Mouse (Mus musculus): ENCODE results near the gene Dhx57. TPM values are rescaled to one million over a fixed set of nuclear protein-coding genes. Genes with fewer than 3 reads are reported as not detected.
"Not testable (repeated sequence)": the region's sequence is repeated elsewhere in the genome, so short reads cannot be mapped to it uniquely, and the experiment has no call there.

The Dhx57 gene
- polyA plus RNA-seq, 1 experiment from 2014 or later = 15.2 TPM

- WGBS = 91% methylated on average over 3 of the region's 3 CpGs
- no peak for TF ChIP-seq CTCF (IDR thresholded peaks at IDR 0.05; ENCODE audit: low read depth)
- Histone ChIP-seq H3K9me3 (ENCODE audit: low read depth, low read length) (no peaks in the 10 kb centered on the region), H3K36me3 (ENCODE audit: insufficient read depth) (peaks cover 33% of the 10 kb centered on the region), H3K9ac (no peak overlapping the region), H3K4me1 (ENCODE audit: insufficient read depth) (no peaks in the 10 kb centered on the region), H3K27ac (ENCODE audit: low read depth) (no peak overlapping the region), H3K27me3 (ENCODE audit: insufficient read depth, low read length) (no peaks in the 10 kb centered on the region), H3K4me3 (ENCODE audit: low read depth, low read length) (no peak overlapping the region), H3K4me2 (no peak overlapping the region)
- no peak for DNase-seq
- ATAC-seq (ENCODE audit: insufficient read depth) = no peak
Observed at GRCm38 (mm10) chr17:80236805-80237204, 53.5 kb downstream of the Dhx57 start.

- ATAC-seq (ENCODE audit: insufficient read depth) = no peak
- Histone ChIP-seq H3K4me2 (no peak overlapping the region), H3K27ac (ENCODE audit: low read depth) (no peak overlapping the region), H3K9me3 (ENCODE audit: low read depth, low read length) (no peaks in the 10 kb centered on the region), H3K4me3 (ENCODE audit: low read depth, low read length) (no peak overlapping the region), H3K27me3 (ENCODE audit: insufficient read depth, low read length) (no peaks in the 10 kb centered on the region), H3K9ac (no peak overlapping the region), H3K36me3 (ENCODE audit: insufficient read depth) (peaks cover 24% of the 10 kb centered on the region), H3K4me1 (ENCODE audit: insufficient read depth) (no peaks in the 10 kb centered on the region)
- TF ChIP-seq CTCF (IDR thresholded peaks at IDR 0.05; ENCODE audit: low read depth) = no peak
- 77% methylated on average over 3 of the region's 3 CpGs for WGBS
- no peak for DNase-seq
Observed at GRCm38 (mm10) chr17:80235477-80235876, 54.8 kb downstream of the Dhx57 start.

- H3K27me3 ChIP-seq (ENCODE audit: insufficient read depth, low read length) = no peaks in the 10 kb centered on the region
- no peak overlapping the region for H3K4me2 ChIP-seq
- no peak overlapping the region for H3K9ac ChIP-seq
- peaks cover 15% of the 10 kb centered on the region for H3K36me3 ChIP-seq (ENCODE audit: insufficient read depth)
- H3K27ac ChIP-seq (ENCODE audit: low read depth) = no peak overlapping the region
- DNase-seq = no peak
- 78% methylated on average over 7 of the region's 7 CpGs for WGBS
- H3K9me3 ChIP-seq (ENCODE audit: low read depth, low read length) = no peaks in the 10 kb centered on the region
- no peak for ATAC-seq (ENCODE audit: insufficient read depth)
- no peaks in the 10 kb centered on the region for H3K4me1 ChIP-seq (ENCODE audit: insufficient read depth)
- TF ChIP-seq CTCF (IDR thresholded peaks at IDR 0.05; ENCODE audit: low read depth) = no peak
- no peak overlapping the region for H3K4me3 ChIP-seq (ENCODE audit: low read depth, low read length)
Observed at GRCm38 (mm10) chr17:80234376-80234775, 55.9 kb downstream of the Dhx57 start.

- 88% methylated on average over 5 of the region's 5 CpGs for WGBS
- no peak for ATAC-seq (ENCODE audit: insufficient read depth)
Observed at GRCm38 (mm10) chr17:80233844-80234243, 56.4 kb downstream of the Dhx57 start.

GRCm38 (mm10) chr17:80229396-80229795, 60.9 kb downstream of the Dhx57 start:
- H3K9me3 ChIP-seq (ENCODE audit: low read depth, low read length) = no peaks in the 10 kb centered on the region
- no peaks in the 10 kb centered on the region for H3K27me3 ChIP-seq (ENCODE audit: insufficient read depth, low read length)
- H3K9ac ChIP-seq = no peak overlapping the region
- TF ChIP-seq CTCF (IDR thresholded peaks at IDR 0.05; ENCODE audit: low read depth) = no peak
- H3K4me2 ChIP-seq = no peak overlapping the region
- DNase-seq (no peak), ATAC-seq (ENCODE audit: insufficient read depth) (no peak)
- H3K4me3 ChIP-seq (ENCODE audit: low read depth, low read length) = no peak overlapping the region
- peaks cover 20% of the 10 kb centered on the region; the same call in 1 of the 2 replicates for H3K36me3 ChIP-seq (ENCODE audit: insufficient read depth)
- no peaks in the 10 kb centered on the region for H3K4me1 ChIP-seq (ENCODE audit: insufficient read depth)
- H3K27ac ChIP-seq (ENCODE audit: low read depth) = no peak overlapping the region
- 81% methylated on average over 2 of the region's 2 CpGs for WGBS

More at GRCm38 (mm10) chr17:80233844-80234243, 56.4 kb downstream of the Dhx57 start:
- H3K4me2 ChIP-seq = no peak overlapping the region
- H3K4me3 ChIP-seq (ENCODE audit: low read depth, low read length) = no peak overlapping the region
- no peak overlapping the region for H3K27ac ChIP-seq (ENCODE audit: low read depth)
- H3K36me3 ChIP-seq (ENCODE audit: insufficient read depth) = peaks cover 16% of the 10 kb centered on the region
- H3K27me3 ChIP-seq (ENCODE audit: insufficient read depth, low read length) = no peaks in the 10 kb centered on the region
- H3K9me3 ChIP-seq (ENCODE audit: low read depth, low read length) = no peaks in the 10 kb centered on the region
- TF ChIP-seq CTCF (IDR thresholded peaks at IDR 0.05; ENCODE audit: low read depth) = no peak
- H3K9ac ChIP-seq = no peak overlapping the region
- no peaks in the 10 kb centered on the region for H3K4me1 ChIP-seq (ENCODE audit: insufficient read depth)
- no peak for DNase-seq

- not testable (repeated sequence) for H3K9me3 ChIP-seq (ENCODE audit: low read depth, low read length); H3K27ac ChIP-seq (ENCODE audit: low read depth); H3K4me1 ChIP-seq (ENCODE audit: insufficient read depth); DNase-seq; H3K27me3 ChIP-seq (ENCODE audit: insufficient read depth, low read length)
- 39% methylated on average over 4 of the region's 5 CpGs for WGBS
- peak; percentile 22; the same call in 1 of the 2 replicates for ATAC-seq (ENCODE audit: insufficient read depth)
- Histone ChIP-seq H3K9ac (peak overlapping the region; percentile 80), H3K4me2 (peak overlapping the region; percentile 65), H3K4me3 (ENCODE audit: low read depth, low read length) (peak overlapping the region; percentile 58), H3K36me3 (ENCODE audit: insufficient read depth) (peaks cover 20% of the 10 kb centered on the region; the same call in 1 of the 2 replicates)
Observed at GRCm38 (mm10) chr17:80225142-80225541, 65.1 kb downstream of the Dhx57 start.

GRCm38 (mm10) chr17:80224326-80225116, 65.8 kb downstream of the Dhx57 start, which contains the start of gene Gemin6:
Gemin6 (plus strand) TSS chr17:80224441.
- WGBS = under 1% methylated on average over 33 of the region's 33 CpGs
- H3K27ac ChIP-seq (ENCODE audit: low read depth) = peak within 1 kb of the TSS; percentile 96
- H3K9ac ChIP-seq = peak within 1 kb of the TSS; percentile 80
- peak within 1 kb of the TSS; percentile 65 for H3K4me2 ChIP-seq
- TF ChIP-seq CTCF (IDR thresholded peaks at IDR 0.05; ENCODE audit: low read depth) = no peak
- H3K27me3 ChIP-seq (ENCODE audit: insufficient read depth, low read length) = no peaks in the 10 kb centered on the region
- ATAC-seq (ENCODE audit: insufficient read depth) (peak; percentile 97), DNase-seq (peak; percentile 97)
- H3K9me3 ChIP-seq (ENCODE audit: low read depth, low read length) = no peaks in the 10 kb centered on the region
- peaks cover 20% of the 10 kb centered on the region; the same call in 1 of the 2 replicates for H3K36me3 ChIP-seq (ENCODE audit: insufficient read depth)
- H3K4me3 ChIP-seq (ENCODE audit: low read depth, low read length) = peak within 1 kb of the TSS; percentile 58
- no peaks in the 10 kb centered on the region for H3K4me1 ChIP-seq (ENCODE audit: insufficient read depth)
